Mouse (Mus musculus) urinary bladder, adult 2 months (tissue): ENCODE measurements around the gene Olfr1487. TPM values are rescaled to one million over a fixed set of nuclear protein-coding genes. Genes with fewer than 3 reads are reported as not detected.
"Not testable (repeated sequence)": the region's sequence is repeated elsewhere in the genome, so short reads cannot be mapped to it uniquely, and the experiment has no call there.

ENCODE experiments used
- DNase-seq: peaks from one replicate; pipeline ENCODE4 v3.0.0; 2022; ENCODE audit warnings: low spot score
- polyA plus RNA-seq: library from polyadenylated mRNA; depleted of rRNA; stranded (reverse); fragments of >200 nt; gene quantifications from 2 replicates; pipeline ENCODE4 v1.2.3, GENCODE M21; 2012; rRNA removed

The Olfr1487 gene
- polyA plus RNA-seq, result not detected in 2 replicates

DNA sequence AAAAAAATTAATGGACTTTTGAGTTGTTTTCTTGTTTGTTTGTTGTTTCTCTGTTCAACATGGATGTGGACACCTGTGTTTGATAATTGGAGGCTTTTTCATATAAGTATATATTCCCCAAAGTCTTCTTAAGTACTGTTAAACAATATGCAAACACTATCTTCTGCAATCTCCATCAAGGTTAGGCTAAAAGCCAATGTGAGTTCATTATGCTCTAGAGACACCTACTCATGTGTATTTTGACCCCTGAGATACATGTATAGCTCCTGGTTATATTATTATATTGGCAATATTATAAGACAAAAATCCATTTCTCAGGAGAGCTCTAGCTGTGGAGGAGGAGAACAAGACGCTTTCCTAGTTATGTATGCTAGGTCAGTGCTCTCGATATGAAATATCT is at the start of gene Olfr1487:
TSS of gene Olfr1487 (plus strand) at position 301 of the 400 bp plus-strand sequence.
- not testable (repeated sequence) for DNase-seq

DNA sequence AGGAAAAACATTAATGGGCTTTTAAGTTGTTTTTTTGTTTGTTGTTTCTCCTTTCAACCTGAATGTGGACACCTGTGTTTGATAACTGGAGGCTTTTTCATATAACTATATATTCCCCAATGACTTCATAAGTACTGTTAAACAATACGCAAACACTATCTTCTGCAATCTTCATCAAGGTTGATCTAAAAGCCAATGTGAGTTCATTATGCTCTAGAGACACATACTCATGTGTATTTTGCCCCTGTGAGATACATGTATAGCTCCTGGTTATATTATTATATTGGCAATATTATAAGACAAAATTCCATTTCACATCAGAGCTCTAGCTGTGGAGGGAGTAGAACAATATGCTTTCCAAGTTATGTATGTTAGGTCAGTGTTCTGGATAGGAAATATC is 34.0 kb upstream of the Olfr1487 start, which contains the start of gene Olfr1484:
TSS of gene Olfr1484 (plus strand) at position 301 of the 400 bp plus-strand sequence.
- DNase-seq, result no peak

DNA sequence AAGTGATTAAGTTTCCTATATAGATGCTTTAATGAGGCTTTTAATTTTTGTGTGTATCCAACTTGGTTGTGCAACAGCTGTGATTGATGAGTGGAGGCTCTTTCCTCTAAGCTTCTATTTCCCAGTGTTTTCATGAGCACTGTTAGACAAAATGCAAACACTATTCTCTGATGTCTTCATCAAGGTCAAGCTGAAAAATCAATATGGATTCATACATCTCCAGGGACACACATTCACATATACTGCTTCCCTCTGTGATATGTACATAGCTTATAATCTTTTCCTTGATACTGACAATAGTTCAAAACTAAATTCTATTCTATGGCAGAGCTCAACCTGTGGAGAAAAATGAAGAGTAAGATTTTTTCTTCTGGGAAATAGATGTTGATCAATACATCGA is 14.1 kb downstream of the Olfr1487 start, which contains the start of gene Olfr1489:
TSS of gene Olfr1489 (plus strand) at position 301 of the 400 bp plus-strand sequence.
- DNase-seq, result no peak

DNA sequence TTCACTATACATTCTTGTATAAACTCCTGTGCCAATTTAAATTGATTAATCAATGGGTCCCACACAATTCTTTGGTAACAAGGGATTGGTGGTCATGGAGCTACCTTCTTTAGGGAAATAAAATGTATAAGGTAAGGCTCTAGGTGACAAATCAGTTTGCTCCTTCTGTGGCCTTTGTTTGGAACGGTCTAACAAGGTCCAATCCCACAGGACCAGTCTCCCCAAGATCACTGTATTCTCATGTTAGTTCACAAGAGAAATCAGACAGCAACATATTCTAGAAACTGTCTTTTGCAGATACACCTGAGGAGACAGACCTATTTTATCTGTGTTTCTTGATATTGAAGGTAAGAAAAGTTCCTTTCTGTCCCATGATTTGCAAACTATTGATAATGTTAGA is 33.6 kb downstream of the Olfr1487 start, which contains the start of gene Olfr1490:
TSS of gene Olfr1490 (plus strand) at position 301 of the 400 bp plus-strand sequence.
- DNase-seq, result no peak

Other genes with a start within 250 kb of the Olfr1487 start
- gene Olfr1469, start 209.5 kb upstream of the Olfr1487 start, polyA plus RNA-seq, result not detected in 2 replicates
- gene Olfr1471, start 174.0 kb upstream of the Olfr1487 start, polyA plus RNA-seq, result not detected in 2 replicates
- gene Olfr1472, start 161.3 kb upstream of the Olfr1487 start, polyA plus RNA-seq, result not detected in 2 replicates
- not detected in 2 replicates for gene Olfr1474, start 147.8 kb upstream of the Olfr1487 start, polyA plus RNA-seq
- gene Olfr1475, start 137.2 kb upstream of the Olfr1487 start, polyA plus RNA-seq, result not detected in 2 replicates
- gene Olfr1477, start 116.8 kb upstream of the Olfr1487 start, polyA plus RNA-seq, result not detected in 2 replicates
- not detected in 2 replicates for gene Olfr1480, start 89.5 kb upstream of the Olfr1487 start, polyA plus RNA-seq
- gene Olfr1484, start 33.9 kb upstream of the Olfr1487 start, polyA plus RNA-seq, result not detected in 2 replicates
- not detected in 2 replicates for gene Olfr1489, start 14.2 kb downstream of the Olfr1487 start, polyA plus RNA-seq
- not detected in 2 replicates for gene Olfr1490, start 33.7 kb downstream of the Olfr1487 start, polyA plus RNA-seq
- not detected in 2 replicates for gene Olfr1491, start 79.9 kb downstream of the Olfr1487 start, polyA plus RNA-seq
- not detected in 2 replicates for gene Olfr1493-ps1, start 105.9 kb downstream of the Olfr1487 start, polyA plus RNA-seq
- gene Olfr1494, start 122.4 kb downstream of the Olfr1487 start, polyA plus RNA-seq, result not detected in 2 replicates
- not detected in 2 replicates for gene Olfr1495, start 147.2 kb downstream of the Olfr1487 start, polyA plus RNA-seq
- not detected in 2 replicates for gene Olfr1496, start 160.5 kb downstream of the Olfr1487 start, polyA plus RNA-seq
- not detected in 2 replicates for gene Olfr1497, start 180.8 kb downstream of the Olfr1487 start, polyA plus RNA-seq
- not detected in 2 replicates for gene Olfr1499, start 202.1 kb downstream of the Olfr1487 start, polyA plus RNA-seq
- not detected in 2 replicates for gene Olfr1500, start 213.1 kb downstream of the Olfr1487 start, polyA plus RNA-seq
- not detected in 2 replicates for gene Olfr1501, start 233.3 kb downstream of the Olfr1487 start, polyA plus RNA-seq
- not detected in 2 replicates for gene Olfr1502, start 244.4 kb downstream of the Olfr1487 start, polyA plus RNA-seq